Mouse (Mus musculus) adrenal gland, adult 8-10 months (tissue): ENCODE measurements around the gene Slc7a10. TPM values are rescaled to one million over a fixed set of nuclear protein-coding genes. Genes with fewer than 3 reads are reported as not detected.
"Not testable (repeated sequence)": the region's sequence is repeated elsewhere in the genome, so short reads cannot be mapped to it uniquely, and the experiment has no call there.

Source experiments
- DNase-seq: peaks from one replicate; pipeline ENCODE4 v3.0.0; 2022
- total RNA-seq, 4 experiments: library from RNA; stranded (reverse); gene quantifications; 2 replicates each; pipeline ENCODE4 v1.2.4; 2022

The Slc7a10 gene
- total RNA-seq, 4 experiments from 2014 or later, result 12.2 to 29.7 (median 14.9) TPM

- DNase-seq, result no peak
These were observed 10.7 kb upstream of the Slc7a10 start for GRCm38 (mm10) chr7:35175533-35175932.

GRCm38 (mm10) chr7:35176412-35177381 lies 9.5 kb upstream of the Slc7a10 start:
- DNase-seq, result no peak

GRCm38 (mm10) chr7:35184833-35185724 lies 1.1 kb upstream of the Slc7a10 start:
- no peak for DNase-seq

- no peak for DNase-seq
These were observed 3.5 kb downstream of the Slc7a10 start for GRCm38 (mm10) chr7:35189699-35190098.

- DNase-seq, result no peak
These were observed 5.1 kb downstream of the Slc7a10 start for GRCm38 (mm10) chr7:35191276-35191675.

- DNase-seq, result no peak
These were observed 10.8 kb downstream of the Slc7a10 start for GRCm38 (mm10) chr7:35197022-35197421.

GRCm38 (mm10) chr7:35198981-35199754 lies 13.0 kb downstream of the Slc7a10 start:
- no peak for DNase-seq

- DNase-seq, result no peak
These were observed 13.6 kb downstream of the Slc7a10 start for GRCm38 (mm10) chr7:35199755-35200154.

GRCm38 (mm10) chr7:35211791-35212190 lies 25.6 kb downstream of the Slc7a10 start:
- no peak for DNase-seq

GRCm38 (mm10) chr7:35214442-35215222 lies 28.4 kb downstream of the Slc7a10 start:
- DNase-seq, result no peak

GRCm38 (mm10) chr7:35215225-35215624 lies 29.0 kb downstream of the Slc7a10 start, which contains the start of gene Lrp3:
Gene Lrp3 (minus strand): TSS chr7:35215498.
- peak; percentile 71 for DNase-seq

- DNase-seq, result no peak
These were observed 29.5 kb downstream of the Slc7a10 start for GRCm38 (mm10) chr7:35215731-35216130.

GRCm38 (mm10) chr7:35220694-35221365 lies 34.6 kb downstream of the Slc7a10 start:
- DNase-seq, result no peak

- DNase-seq, result no peak
These were observed 44.1 kb downstream of the Slc7a10 start for GRCm38 (mm10) chr7:35230333-35230732.

- no peak for DNase-seq
These were observed 46.7 kb downstream of the Slc7a10 start for GRCm38 (mm10) chr7:35232796-35233455.

GRCm38 (mm10) chr7:35233861-35234260 lies 47.7 kb downstream of the Slc7a10 start:
- no peak for DNase-seq

GRCm38 (mm10) chr7:35234361-35235245 lies 48.4 kb downstream of the Slc7a10 start:
- peak; percentile 96 for DNase-seq

GRCm38 (mm10) chr7:35235308-35235707 lies 49.1 kb downstream of the Slc7a10 start:
- DNase-seq, result peak; percentile 71

GRCm38 (mm10) chr7:35237935-35238334 lies 51.8 kb downstream of the Slc7a10 start:
- not testable (repeated sequence) for DNase-seq
